Mouse (Mus musculus) lung, adult 2 months (tissue): ENCODE results near the gene Gfod2. TPM values are rescaled to one million over a fixed set of nuclear protein-coding genes. Genes with fewer than 3 reads are reported as not detected.

ENCODE experiments used
- DNase-seq: peaks from one replicate; pipeline ENCODE4 v3.0.0; 2022
- H3K4me1 ChIP-seq: fragments of 200-500 bp; 2 replicates; pipeline ENCODE4 v1.6.1; 2011; ENCODE audit warnings: low read length; ENCODE audit not compliant: control insufficient read depth, insufficient read depth
- H3K4me3 ChIP-seq: fragments of 200-500 bp; replicated peaks from 2 replicates; pipeline ENCODE3; 2011; ENCODE audit warnings: low read depth, mild to moderate bottlenecking, control low read depth, low read length; ENCODE audit errors: extremely low read depth
- CTCF ChIP-seq: fragments of 200-500 bp; IDR thresholded peaks from 2 replicates; pipeline ENCODE4 v1.5.1; 2011; ENCODE audit warnings: mild to moderate bottlenecking, low read length, control low read depth; ENCODE audit not compliant: insufficient read depth
- POLR2A ChIP-seq: fragments of 200-500 bp; IDR thresholded peaks from 2 replicates; pipeline ENCODE4 v1.6.1; 2011; ENCODE audit warnings: low read depth, mild to moderate bottlenecking, control low read depth, low read length, borderline replicate concordance; ENCODE audit errors: extremely low read depth
- WGBS: fragments of 180-500 bp; shearing (Covaris S2); methylation state at CpG from one replicate; pipeline ENCODE4 v1.1.7; 2018; 5-methylcytosine and 5-hydroxymethylcytosine counted together
- polyA plus RNA-seq: library from polyadenylated mRNA; depleted of rRNA; stranded (reverse); fragments of >200 nt; gene quantifications from 2 replicates; pipeline ENCODE4 v1.2.3, GENCODE M21; 2012; rRNA removed

The Gfod2 gene
- polyA plus RNA-seq, 1 experiment = 12.2 TPM

GRCm38 (mm10) chr8:105690978-105691377, 67.5 kb downstream of the Gfod2 start:
- TF ChIP-seq CTCF (no peak), POLR2A (no peak)
- Histone ChIP-seq H3K4me3 (no peak overlapping the region), H3K4me1 (peaks cover 2% of the 10 kb centered on the region)
- 82% methylated on average over 14 of the region's 14 CpGs for WGBS
- DNase-seq = no peak

- DNase-seq = no peak
- 85% methylated on average over 9 of the region's 9 CpGs for WGBS
- TF ChIP-seq POLR2A (no peak), CTCF (no peak)
- Histone ChIP-seq H3K4me1 (peaks cover 4% of the 10 kb centered on the region), H3K4me3 (no peak overlapping the region)
Observed at GRCm38 (mm10) chr8:105689983-105690360, 68.5 kb downstream of the Gfod2 start.

- Histone ChIP-seq H3K4me3 (no peak overlapping the region), H3K4me1 (peaks cover 4% of the 10 kb centered on the region)
- no peak for DNase-seq
- WGBS = 67% methylated on average over 35 of the region's 35 CpGs
- no peak for TF ChIP-seq CTCF
Observed at GRCm38 (mm10) chr8:105689256-105689982, 69.0 kb downstream of the Gfod2 start.

GRCm38 (mm10) chr8:105688242-105688752, 70.2 kb downstream of the Gfod2 start:
- WGBS = 61% methylated on average over 14 of the region's 14 CpGs
- peaks cover 2% of the 10 kb centered on the region; the same call in 1 of the 2 replicates for H3K4me1 ChIP-seq
- no peak overlapping the region for H3K4me3 ChIP-seq
- DNase-seq = no peak
- TF ChIP-seq CTCF (no peak), POLR2A (no peak)

GRCm38 (mm10) chr8:105687512-105687911, 71.0 kb downstream of the Gfod2 start:
- DNase-seq = no peak
- no peak for TF ChIP-seq CTCF
- no peak for TF ChIP-seq POLR2A
- WGBS = 48% methylated on average over 8 of the region's 8 CpGs
- no peak overlapping the region for H3K4me3 ChIP-seq
- peaks cover 2% of the 10 kb centered on the region; the same call in 1 of the 2 replicates for H3K4me1 ChIP-seq

GRCm38 (mm10) chr8:105686551-105686950, 71.9 kb downstream of the Gfod2 start:
- TF ChIP-seq CTCF (no peak), POLR2A (no peak)
- 53% methylated on average over 6 of the region's 6 CpGs for WGBS
- no peak for DNase-seq
- Histone ChIP-seq H3K4me1 (peaks cover 2% of the 10 kb centered on the region; the same call in 1 of the 2 replicates), H3K4me3 (no peak overlapping the region)

- WGBS = 5% methylated on average over 26 of the region's 26 CpGs
- peak; percentile 65 for DNase-seq
- TF ChIP-seq POLR2A (no peak), CTCF (peak; percentile 83)
- H3K4me3 ChIP-seq = peak within 1 kb of the TSS; percentile 50
- peaks cover 2% of the 10 kb centered on the region; the same call in 1 of the 2 replicates for H3K4me1 ChIP-seq
Observed at GRCm38 (mm10) chr8:105685796-105686308, 72.6 kb downstream of the Gfod2 start, which contains the start of gene Carmil2. Gene Carmil2 (plus strand): TSS chr8:105686274.

GRCm38 (mm10) chr8:105685325-105685724, 73.1 kb downstream of the Gfod2 start:
- WGBS = 66% methylated on average over 7 of the region's 7 CpGs

GRCm38 (mm10) chr8:105677891-105678290, 80.6 kb downstream of the Gfod2 start:
- TF ChIP-seq CTCF = no peak
- Histone ChIP-seq H3K4me3 (no peak overlapping the region), H3K4me1 (no peaks in the 10 kb centered on the region)
- no peak for DNase-seq
- 68% methylated on average over 1 of the region's 1 CpGs for WGBS

More at GRCm38 (mm10) chr8:105685325-105685724, 73.1 kb downstream of the Gfod2 start:
- no peak overlapping the region for H3K4me3 ChIP-seq
- TF ChIP-seq CTCF (no peak), POLR2A (no peak)
- no peak for DNase-seq
- H3K4me1 ChIP-seq = peaks cover 2% of the 10 kb centered on the region; the same call in 1 of the 2 replicates

Other genes starting within 250 kb of the Gfod2 start
- 2.1 and 4.8 TPM in 2 replicates for gene Hsd11b2, start 239.9 kb downstream of the Gfod2 start, polyA plus RNA-seq
- 101 and 121 TPM in 2 replicates for gene Atp6v0d1, start 192.6 kb downstream of the Gfod2 start, polyA plus RNA-seq
- 71.7 and 74.9 TPM in 2 replicates for gene Ripor1, start 153.4 kb downstream of the Gfod2 start, polyA plus RNA-seq
- 17.2 and 17.9 TPM in 2 replicates for gene Ctcf, start 122.1 kb downstream of the Gfod2 start, polyA plus RNA-seq
- gene Agrp, start 121.3 kb downstream of the Gfod2 start, polyA plus RNA-seq = 1.7 TPM in 2 replicates
- 3.8 and 4.9 TPM in 2 replicates for gene Carmil2, start 72.4 kb downstream of the Gfod2 start, polyA plus RNA-seq
- 33.8 and 37.8 TPM in 2 replicates for gene Acd, start 57.6 kb downstream of the Gfod2 start, polyA plus RNA-seq
- gene Pard6a, start 57.5 kb downstream of the Gfod2 start, polyA plus RNA-seq = 14.1 and 14.5 TPM in 2 replicates
- not detected in 2 replicates for gene 4933405L10Rik, start 51.0 kb downstream of the Gfod2 start, polyA plus RNA-seq
- 9.6 and 9.9 TPM in 2 replicates for gene Enkd1, start 50.5 kb downstream of the Gfod2 start, polyA plus RNA-seq
- gene Ranbp10, start 68.7 kb upstream of the Gfod2 start, polyA plus RNA-seq = 25.8 and 28.5 TPM in 2 replicates
- 1.0 and 2.2 TPM in 2 replicates for gene Tsnaxip1, start 69.1 kb upstream of the Gfod2 start, polyA plus RNA-seq
- 12.0 and 17.4 TPM in 2 replicates for gene Cenpt, start 94.6 kb upstream of the Gfod2 start, polyA plus RNA-seq
- 54.9 and 60.8 TPM in 2 replicates for gene Thap11, start 96.5 kb upstream of the Gfod2 start, polyA plus RNA-seq
- gene Nutf2, start 101.9 kb upstream of the Gfod2 start, polyA plus RNA-seq = 17.9 and 27.0 TPM in 2 replicates
- 78.8 and 90.9 TPM in 2 replicates for gene Edc4, start 122.2 kb upstream of the Gfod2 start, polyA plus RNA-seq
- gene Nrn1l, start 134.9 kb upstream of the Gfod2 start, polyA plus RNA-seq = 3.2 and 5.3 TPM in 2 replicates
- gene Pskh1, start 141.8 kb upstream of the Gfod2 start, polyA plus RNA-seq = 38.2 and 43.7 TPM in 2 replicates
- gene Ctrl, start 175.2 kb upstream of the Gfod2 start, polyA plus RNA-seq = 2.2 and 13.8 TPM in 2 replicates
- 211 and 217 TPM in 2 replicates for gene Psmb10, start 179.8 kb upstream of the Gfod2 start, polyA plus RNA-seq
- 3.4 and 3.6 TPM in 2 replicates for gene Lcat, start 184.7 kb upstream of the Gfod2 start, polyA plus RNA-seq
- 84.3 and 96.8 TPM in 2 replicates for gene Slc12a4, start 207.4 kb upstream of the Gfod2 start, polyA plus RNA-seq
- gene Dpep3, start 220.8 kb upstream of the Gfod2 start, polyA plus RNA-seq = 0.30 and 0.55 TPM in 2 replicates
- gene Dus2, start 232.7 kb upstream of the Gfod2 start, polyA plus RNA-seq = 5.5 and 10.3 TPM in 2 replicates
- gene Dpep2nb, start 247.3 kb upstream of the Gfod2 start, polyA plus RNA-seq = not detected in 2 replicates